Mouse (Mus musculus): ENCODE data around the gene Rps6ka2. TPM values are rescaled to one million over a fixed set of nuclear protein-coding genes. Genes with fewer than 3 reads are reported as not detected.
"Not testable (repeated sequence)": the region's sequence is repeated elsewhere in the genome, so short reads cannot be mapped to it uniquely, and the experiment has no call there.

Gene Rps6ka2
- polyA plus RNA-seq, 2 experiments, result 12.1 to 13.8 TPM

- no peak for TF ChIP-seq POLR2A (IDR thresholded peaks at IDR 0.05; ENCODE audit: borderline replicate concordance, extremely low read depth, insufficient read depth, insufficient read length)
- Histone ChIP-seq H3K4me2 (replicated peaks; ENCODE audit: low read depth, low read length, severe bottlenecking) (no peak overlapping the region), H3K9ac (ENCODE audit: low read depth, low read length, severe bottlenecking) (no peak overlapping the region), H3K4me1 (ENCODE audit: control insufficient read depth, insufficient read depth, low read length) (no peaks in the 10 kb centered on the region), H3K9me3 (ENCODE audit: control insufficient read depth, low read length) (no peaks in the 10 kb centered on the region), H3K27ac (replicated peaks; ENCODE audit: low read depth, low read length) (no peak overlapping the region), H3K36me3 (ENCODE audit: control insufficient read depth, insufficient read depth, low read length) (peaks cover 19% of the 10 kb centered on the region), H3K4me3 (replicated peaks; ENCODE audit: low read length) (no peak overlapping the region), H3K27me3 (ENCODE audit: control insufficient read depth, insufficient read depth, low read length) (no peaks in the 10 kb centered on the region)
- 92% methylated on average over 9 of the region's 9 CpGs for WGBS
- ATAC-seq (ENCODE audit: low FRiP score, low read depth) (no peak), DNase-seq (ENCODE audit: low spot score) (no peak)
These were observed 109.3 kb downstream of the Rps6ka2 start for GRCm38 (mm10) chr17:7279251-7279650.

GRCm38 (mm10) chr17:7284297-7284910 is 114.5 kb downstream of the Rps6ka2 start:
- DNase-seq (ENCODE audit: low spot score) (peak; percentile 50), ATAC-seq (ENCODE audit: low FRiP score, low read depth) (no peak)
- WGBS, result 87% methylated on average over 8 of the region's 8 CpGs
- H3K4me3 ChIP-seq (replicated peaks; ENCODE audit: low read length), result no peak overlapping the region
- no peaks in the 10 kb centered on the region for H3K27me3 ChIP-seq (ENCODE audit: control insufficient read depth, insufficient read depth, low read length)
- H3K4me2 ChIP-seq (replicated peaks; ENCODE audit: low read depth, low read length, severe bottlenecking), result no peak overlapping the region
- H3K27ac ChIP-seq (replicated peaks; ENCODE audit: low read depth, low read length), result no peak overlapping the region
- no peak overlapping the region for H3K9ac ChIP-seq (ENCODE audit: low read depth, low read length, severe bottlenecking)
- no peaks in the 10 kb centered on the region for H3K4me1 ChIP-seq (ENCODE audit: control insufficient read depth, insufficient read depth, low read length)
- H3K36me3 ChIP-seq (ENCODE audit: control insufficient read depth, insufficient read depth, low read length), result peaks cover 17% of the 10 kb centered on the region
- no peaks in the 10 kb centered on the region for H3K9me3 ChIP-seq (ENCODE audit: control insufficient read depth, low read length)
- no peak for TF ChIP-seq POLR2A (IDR thresholded peaks at IDR 0.05; ENCODE audit: borderline replicate concordance, extremely low read depth, insufficient read depth, insufficient read length)

DNA sequence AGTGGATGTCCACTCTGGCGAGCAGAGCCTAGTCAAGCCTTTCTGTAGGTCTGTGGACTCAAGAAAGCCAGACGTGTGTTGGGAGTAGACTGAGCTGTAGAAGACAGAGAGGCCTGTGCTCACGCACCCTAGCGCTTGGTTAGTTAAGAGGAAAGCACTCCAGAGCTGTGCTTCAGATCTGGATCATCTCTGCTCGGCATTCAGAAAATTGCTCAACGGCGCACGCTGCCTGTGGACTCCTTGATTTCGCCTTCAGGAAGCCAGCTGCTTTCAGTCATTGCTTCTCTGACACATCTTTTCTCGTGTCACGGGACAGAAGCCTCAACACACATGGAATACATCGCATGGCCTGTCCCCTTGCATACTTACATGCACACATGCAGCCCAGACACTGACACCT is 115.4 kb downstream of the Rps6ka2 start:
- Histone ChIP-seq H3K9me3 (ENCODE audit: control insufficient read depth, low read length) (no peaks in the 10 kb centered on the region), H3K9ac (ENCODE audit: low read depth, low read length, severe bottlenecking) (no peak overlapping the region), H3K36me3 (ENCODE audit: control insufficient read depth, insufficient read depth, low read length) (peaks cover 17% of the 10 kb centered on the region), H3K4me3 (replicated peaks; ENCODE audit: low read length) (no peak overlapping the region), H3K27ac (replicated peaks; ENCODE audit: low read depth, low read length) (no peak overlapping the region), H3K4me2 (replicated peaks; ENCODE audit: low read depth, low read length, severe bottlenecking) (no peak overlapping the region), H3K27me3 (ENCODE audit: control insufficient read depth, insufficient read depth, low read length) (no peaks in the 10 kb centered on the region), H3K4me1 (ENCODE audit: control insufficient read depth, insufficient read depth, low read length) (no peaks in the 10 kb centered on the region)
- 86% methylated on average over 12 of the region's 12 CpGs for WGBS
- ATAC-seq (ENCODE audit: low FRiP score, low read depth) (no peak), DNase-seq (ENCODE audit: low spot score) (no peak)
- no peak for TF ChIP-seq POLR2A (IDR thresholded peaks at IDR 0.05; ENCODE audit: borderline replicate concordance, extremely low read depth, insufficient read depth, insufficient read length)

GRCm38 (mm10) chr17:7286422-7287050 is 116.6 kb downstream of the Rps6ka2 start:
- DNase-seq (ENCODE audit: low spot score) (no peak), ATAC-seq (ENCODE audit: low FRiP score, low read depth) (no peak)
- no peaks in the 10 kb centered on the region for H3K27me3 ChIP-seq (ENCODE audit: control insufficient read depth, insufficient read depth, low read length)
- H3K4me3 ChIP-seq (replicated peaks; ENCODE audit: low read length), result no peak overlapping the region
- H3K36me3 ChIP-seq (ENCODE audit: control insufficient read depth, insufficient read depth, low read length), result peaks cover 17% of the 10 kb centered on the region
- no peak overlapping the region for H3K4me2 ChIP-seq (replicated peaks; ENCODE audit: low read depth, low read length, severe bottlenecking)
- H3K9ac ChIP-seq (ENCODE audit: low read depth, low read length, severe bottlenecking), result no peak overlapping the region
- no peak for TF ChIP-seq POLR2A (IDR thresholded peaks at IDR 0.05; ENCODE audit: borderline replicate concordance, extremely low read depth, insufficient read depth, insufficient read length)
- H3K27ac ChIP-seq (replicated peaks; ENCODE audit: low read depth, low read length), result no peak overlapping the region
- WGBS, result 78% methylated on average over 12 of the region's 12 CpGs
- H3K9me3 ChIP-seq (ENCODE audit: control insufficient read depth, low read length), result no peaks in the 10 kb centered on the region
- no peaks in the 10 kb centered on the region for H3K4me1 ChIP-seq (ENCODE audit: control insufficient read depth, insufficient read depth, low read length)

DNA sequence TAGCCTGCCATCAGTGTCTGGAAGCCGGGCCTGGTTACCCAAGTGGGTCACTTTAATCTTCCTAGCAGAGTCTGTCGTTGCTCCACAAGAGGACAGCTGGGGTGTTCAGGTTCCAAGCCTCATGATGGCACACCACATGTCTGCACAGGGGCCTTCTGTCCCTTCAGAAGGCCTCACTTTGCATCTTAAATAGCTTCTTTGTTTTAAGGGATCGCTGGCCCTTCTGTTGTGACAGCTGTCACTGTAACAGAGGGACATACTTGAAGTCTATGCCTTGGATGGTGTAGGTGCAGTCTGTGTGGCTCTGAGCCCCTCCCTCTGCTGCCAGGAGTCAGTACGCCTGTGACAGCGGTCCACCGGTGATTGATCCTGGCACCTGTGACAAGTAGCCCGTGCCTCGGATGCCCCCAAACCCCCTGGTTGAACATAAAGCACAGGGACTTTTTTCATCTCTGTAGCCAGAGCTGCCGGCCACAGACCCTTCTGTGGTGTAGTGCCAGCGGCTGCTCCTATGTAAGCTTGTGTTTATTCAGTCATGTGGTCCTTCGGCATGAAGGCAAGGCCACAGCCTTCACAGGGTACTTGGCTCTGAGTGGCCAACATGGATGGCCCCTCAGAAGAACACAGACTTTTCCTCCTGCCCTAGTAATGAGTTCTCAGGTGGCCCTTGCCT is 122.2 kb downstream of the Rps6ka2 start:
- no peak overlapping the region for H3K9ac ChIP-seq (ENCODE audit: low read depth, low read length, severe bottlenecking)
- no peak for DNase-seq (ENCODE audit: low spot score)
- H3K4me3 ChIP-seq (replicated peaks; ENCODE audit: low read length), result no peak overlapping the region
- ATAC-seq (ENCODE audit: low FRiP score, low read depth), result peak; percentile 67
- WGBS, result 85% methylated on average over 11 of the region's 11 CpGs
- H3K36me3 ChIP-seq (ENCODE audit: control insufficient read depth, insufficient read depth, low read length), result peaks cover 7% of the 10 kb centered on the region; the same call in 1 of the 2 replicates
- no peaks in the 10 kb centered on the region for H3K27me3 ChIP-seq (ENCODE audit: control insufficient read depth, insufficient read depth, low read length)
- no peaks in the 10 kb centered on the region for H3K4me1 ChIP-seq (ENCODE audit: control insufficient read depth, insufficient read depth, low read length)
- H3K4me2 ChIP-seq (replicated peaks; ENCODE audit: low read depth, low read length, severe bottlenecking), result no peak overlapping the region
- no peaks in the 10 kb centered on the region for H3K9me3 ChIP-seq (ENCODE audit: control insufficient read depth, low read length)
- no peak for TF ChIP-seq POLR2A (IDR thresholded peaks at IDR 0.05; ENCODE audit: borderline replicate concordance, extremely low read depth, insufficient read depth, insufficient read length)
- no peak overlapping the region for H3K27ac ChIP-seq (replicated peaks; ENCODE audit: low read depth, low read length)

DNA sequence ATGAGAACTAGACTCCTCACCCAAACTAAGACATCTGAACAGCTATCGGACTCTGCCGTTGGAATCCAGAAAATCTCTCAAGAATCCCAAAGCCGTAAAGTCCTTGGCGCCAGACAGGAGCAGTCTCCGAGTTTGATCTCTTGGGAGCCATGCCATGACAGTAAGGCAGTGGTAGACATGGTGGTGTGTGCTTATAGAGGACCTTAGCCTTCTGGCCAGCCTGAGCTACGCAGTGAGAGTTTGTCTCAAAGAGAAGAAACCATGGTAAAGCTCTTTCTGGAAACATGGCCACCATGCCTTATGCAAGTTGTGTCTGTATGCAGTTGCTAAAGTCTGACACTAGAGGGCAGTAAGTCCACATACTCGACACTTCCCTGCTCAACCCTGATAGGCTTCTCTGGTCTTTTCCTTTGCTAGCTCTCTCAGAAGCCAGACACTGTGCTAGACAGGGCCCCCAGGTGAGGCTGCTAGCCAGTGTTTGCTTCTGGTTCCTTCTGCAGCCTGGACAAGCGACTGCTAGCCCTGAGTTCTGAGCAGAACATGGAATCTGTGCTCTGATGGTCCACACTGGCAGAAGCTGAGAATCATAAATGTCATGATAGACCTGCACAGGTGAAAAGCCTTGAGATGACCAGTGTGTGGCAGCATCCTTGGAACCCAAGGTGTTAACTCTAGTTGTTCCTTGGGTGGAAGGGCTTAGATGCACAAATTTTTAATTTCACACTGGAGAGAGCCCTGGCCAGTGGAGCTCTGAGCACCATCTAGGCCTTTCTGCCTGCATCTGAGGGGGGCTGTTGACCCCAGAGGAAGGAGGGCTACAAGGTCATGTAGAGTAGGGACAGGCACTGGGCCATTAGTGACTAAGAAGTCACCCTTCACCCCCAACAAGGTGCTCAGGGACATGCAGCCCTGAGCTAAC is 136.6 kb downstream of the Rps6ka2 start:
- peak; percentile 79 for ATAC-seq (ENCODE audit: low FRiP score, low read depth)
- not testable (repeated sequence) for H3K4me2 ChIP-seq (replicated peaks; ENCODE audit: low read depth, low read length, severe bottlenecking); DNase-seq (ENCODE audit: low spot score); H3K27ac ChIP-seq (replicated peaks; ENCODE audit: low read depth, low read length); H3K9ac ChIP-seq (ENCODE audit: low read depth, low read length, severe bottlenecking); H3K4me1 ChIP-seq (ENCODE audit: control insufficient read depth, insufficient read depth, low read length); H3K4me3 ChIP-seq (replicated peaks; ENCODE audit: low read length); H3K36me3 ChIP-seq (ENCODE audit: control insufficient read depth, insufficient read depth, low read length); H3K27me3 ChIP-seq (ENCODE audit: control insufficient read depth, insufficient read depth, low read length); H3K9me3 ChIP-seq (ENCODE audit: control insufficient read depth, low read length)
- 58% methylated on average over 7 of the region's 8 CpGs for WGBS

- H3K9me3 ChIP-seq (ENCODE audit: control insufficient read depth, low read length); H3K4me3 ChIP-seq (replicated peaks; ENCODE audit: low read length); H3K27ac ChIP-seq (replicated peaks; ENCODE audit: low read depth, low read length); H3K4me1 ChIP-seq (ENCODE audit: control insufficient read depth, insufficient read depth, low read length); H3K9ac ChIP-seq (ENCODE audit: low read depth, low read length, severe bottlenecking); DNase-seq (ENCODE audit: low spot score); H3K36me3 ChIP-seq (ENCODE audit: control insufficient read depth, insufficient read depth, low read length); H3K27me3 ChIP-seq (ENCODE audit: control insufficient read depth, insufficient read depth, low read length); H3K4me2 ChIP-seq (replicated peaks; ENCODE audit: low read depth, low read length, severe bottlenecking); ATAC-seq (ENCODE audit: low FRiP score, low read depth): not testable (repeated sequence)
- 90% methylated on average over 6 of the region's 8 CpGs for WGBS
These were observed 145.9 kb downstream of the Rps6ka2 start for GRCm38 (mm10) chr17:7315693-7316382.
